Mouse (Mus musculus) mouse trophoblast stem cell (cell line): Measurements from ENCODE around the gene Lmln.
"Not testable (repeated sequence)": the region's sequence is repeated elsewhere in the genome, so short reads cannot be mapped to it uniquely, and the experiment has no call there.

ENCODE experiments used
- in situ Hi-C, 2 experiments: fragments of 300-500 bp; cut with MseI, MboI; formaldehyde crosslinking; loops; 2 replicates in 1 of 2; 3 replicates in 1 of 2; pipeline ENCODE4 v1.15.1; 2025

Gene Lmln

DNA sequence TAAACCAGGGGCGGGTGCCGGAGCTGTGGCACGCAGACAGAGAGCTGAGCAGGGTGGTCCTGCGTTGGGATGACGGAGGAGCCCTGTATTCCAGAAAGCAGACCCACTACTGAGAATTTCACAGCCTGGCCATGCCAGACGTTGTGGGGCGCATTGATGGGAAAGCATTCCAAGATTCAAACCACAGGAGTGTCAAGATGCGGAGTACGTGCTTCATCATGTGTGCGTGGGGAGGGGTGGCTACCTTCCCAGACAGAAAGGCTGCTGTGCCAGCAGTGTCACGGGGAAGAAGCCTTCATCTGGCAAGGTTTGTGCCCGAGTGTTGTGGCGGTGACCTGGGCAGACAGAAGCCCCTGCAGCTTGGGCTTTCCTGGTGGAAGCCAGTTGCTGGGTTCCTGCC lies 70.9 kb downstream of the Lmln start:
- in situ Hi-C loops, result no loop called here

DNA sequence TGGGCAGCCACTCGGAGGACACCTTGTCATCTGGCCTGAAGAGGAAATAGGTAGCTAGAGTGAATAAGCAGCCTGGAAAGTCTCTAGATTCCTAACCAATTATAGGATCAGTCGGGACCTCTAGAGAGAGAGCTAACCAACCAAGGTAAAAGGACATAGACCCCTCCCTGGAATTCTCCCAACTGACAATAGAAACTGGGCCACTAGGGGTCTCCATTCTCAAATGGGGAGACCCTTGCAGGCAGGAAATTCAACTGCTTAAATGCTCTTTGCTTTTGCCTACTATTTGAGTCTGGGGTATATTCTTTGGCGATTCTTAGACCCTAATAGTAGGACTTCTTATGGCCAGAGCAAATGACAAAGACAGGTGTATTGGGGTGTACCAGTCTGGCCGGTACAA lies 72.8 kb downstream of the Lmln start:
- in situ Hi-C loops, result no loop called here

DNA sequence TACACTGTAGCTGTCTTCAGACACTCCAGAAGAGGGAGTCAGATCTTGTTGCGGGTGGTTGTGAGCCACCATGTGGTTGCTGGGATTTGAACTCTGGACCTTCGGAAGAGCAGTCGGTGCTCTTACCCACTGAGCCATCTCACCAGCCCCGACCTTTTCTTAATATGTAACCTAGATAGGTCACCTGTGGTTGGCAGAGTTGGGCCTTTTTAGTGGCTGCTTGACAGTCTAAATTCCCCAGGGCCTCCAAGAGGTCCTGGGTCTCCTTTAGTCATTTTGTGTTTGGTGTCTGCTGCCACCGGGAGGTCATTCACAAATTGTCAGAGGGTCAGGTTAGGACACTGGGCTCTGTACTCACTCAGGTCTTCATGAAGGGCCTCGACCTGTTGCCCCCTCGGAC lies 76.7 kb downstream of the Lmln start:
- in situ Hi-C loops, result not testable (repeated sequence)

DNA sequence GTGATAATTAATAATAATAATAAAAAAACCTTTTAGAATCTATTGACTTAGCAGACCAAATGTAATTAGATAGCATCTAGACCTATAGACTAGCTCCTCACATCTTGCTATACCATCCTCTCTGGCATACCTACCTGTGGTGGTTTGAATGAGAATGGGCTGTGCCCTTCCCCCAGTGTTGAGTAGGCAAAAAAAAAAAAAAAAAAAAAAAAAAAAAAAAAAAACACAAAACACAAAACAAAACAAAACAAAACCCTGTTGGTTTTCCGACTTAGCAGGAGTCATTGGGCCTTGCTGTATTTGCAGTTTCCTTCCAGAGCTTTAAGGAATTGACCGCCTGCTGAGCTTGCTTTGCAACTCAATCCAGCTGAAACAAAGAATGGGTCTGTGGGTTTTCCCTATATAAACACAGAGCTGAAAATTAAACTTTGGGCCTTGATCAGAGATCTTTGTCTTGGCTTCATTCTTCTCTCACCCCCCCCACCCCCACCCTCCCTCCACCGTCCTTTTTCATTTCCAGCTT lies 79.5 kb downstream of the Lmln start:
- in situ Hi-C loops, result no loop called here

DNA sequence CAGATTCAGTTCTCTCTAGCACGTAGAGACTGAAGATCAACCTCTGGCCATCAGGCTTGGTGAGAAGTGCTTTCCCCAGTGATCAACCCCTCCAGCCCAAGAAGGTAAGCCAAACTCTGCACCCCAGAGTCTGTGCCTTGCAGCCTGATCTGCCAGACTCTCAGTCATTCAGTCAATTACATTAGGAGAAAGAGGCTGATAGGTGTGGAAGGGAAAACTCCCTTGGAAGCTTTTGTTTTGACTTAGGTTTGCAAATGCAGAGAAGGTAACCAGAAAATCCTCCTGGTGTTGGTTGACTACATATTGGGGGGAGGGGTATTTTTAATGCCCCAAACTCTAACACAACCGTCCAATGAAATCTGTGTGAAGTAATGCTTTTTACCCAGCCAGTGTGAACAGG lies 81.1 kb downstream of the Lmln start:
- in situ Hi-C loops, result no loop called here

DNA sequence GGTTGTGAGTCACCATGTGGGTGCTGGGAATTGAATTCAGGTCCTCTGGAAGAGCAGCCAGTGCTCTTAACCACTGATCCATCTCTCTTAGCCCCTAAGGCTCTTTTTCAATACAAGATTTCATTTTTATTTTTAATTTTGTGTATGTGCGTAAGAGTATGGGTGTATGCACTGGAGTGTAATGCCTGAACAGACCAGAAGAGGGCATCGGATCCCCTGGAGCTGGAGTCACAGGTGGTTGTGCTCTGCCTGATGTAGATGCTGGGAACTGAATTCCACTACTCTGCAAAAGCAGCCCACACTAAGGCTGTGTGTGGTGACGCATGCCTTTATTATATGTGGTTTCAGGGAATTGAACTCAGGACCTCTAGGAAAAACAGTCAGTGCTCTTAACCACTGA lies 83.9 kb downstream of the Lmln start:
- in situ Hi-C loops, result no loop called here

DNA sequence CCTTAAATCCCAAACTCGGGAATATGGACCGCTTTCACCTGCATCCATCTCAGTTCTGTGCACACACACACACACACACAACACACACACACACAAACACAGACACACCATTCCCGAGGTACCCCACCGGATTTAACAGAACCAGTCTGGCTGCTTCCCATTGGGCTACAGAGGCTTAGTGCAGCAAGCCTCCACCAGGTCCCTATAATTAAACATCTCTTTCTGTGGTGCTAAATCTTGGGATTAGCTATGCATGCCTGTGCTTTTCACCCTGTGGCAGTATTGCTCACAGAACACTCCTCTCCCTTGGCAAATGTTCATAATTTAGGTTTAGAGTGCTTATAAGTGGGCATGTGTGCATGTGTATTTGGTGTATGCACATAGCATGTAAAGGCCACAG lies 85.8 kb downstream of the Lmln start:
- in situ Hi-C loops, result no loop called here

DNA sequence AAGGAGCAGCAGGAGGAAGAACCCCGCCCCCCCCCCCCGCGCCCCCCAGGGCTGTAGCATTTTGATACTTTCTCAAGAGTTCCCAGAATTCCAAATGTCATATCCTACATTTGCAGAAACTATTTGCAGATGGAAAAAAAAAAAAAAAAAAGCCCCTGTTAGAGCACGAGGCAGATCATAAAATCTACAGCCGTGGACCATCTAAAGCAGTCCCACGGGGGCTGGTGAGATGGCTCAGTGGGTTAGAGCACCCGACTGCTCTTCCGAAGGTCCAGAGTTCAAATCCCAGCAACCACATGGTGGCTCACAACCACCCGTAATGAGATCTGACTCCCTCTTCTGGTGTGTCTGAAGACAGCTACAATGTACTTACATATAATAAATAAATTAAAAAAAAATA lies 88.6 kb downstream of the Lmln start:
- in situ Hi-C loops, result not testable (repeated sequence)

DNA sequence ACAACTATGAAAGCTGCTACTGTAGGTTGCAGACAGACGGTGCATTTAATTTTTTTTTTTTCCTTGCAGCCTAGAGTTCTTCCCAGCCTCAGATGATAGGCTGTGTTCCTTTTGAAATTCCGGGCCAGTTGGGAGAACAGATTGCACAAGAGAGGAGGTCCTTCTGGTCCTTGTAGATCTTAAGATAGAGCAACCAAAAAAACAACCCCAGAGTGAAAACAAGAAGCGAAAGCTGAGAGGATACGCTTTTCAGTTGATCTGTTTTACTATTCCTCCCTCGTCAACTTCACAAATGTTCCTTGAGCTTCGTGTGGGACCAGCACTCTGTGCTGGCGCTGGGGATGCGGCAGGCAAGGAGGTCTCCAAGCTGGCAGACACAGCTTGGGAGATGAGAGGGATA lies 89.2 kb downstream of the Lmln start:
- in situ Hi-C loops, result no loop called here

DNA sequence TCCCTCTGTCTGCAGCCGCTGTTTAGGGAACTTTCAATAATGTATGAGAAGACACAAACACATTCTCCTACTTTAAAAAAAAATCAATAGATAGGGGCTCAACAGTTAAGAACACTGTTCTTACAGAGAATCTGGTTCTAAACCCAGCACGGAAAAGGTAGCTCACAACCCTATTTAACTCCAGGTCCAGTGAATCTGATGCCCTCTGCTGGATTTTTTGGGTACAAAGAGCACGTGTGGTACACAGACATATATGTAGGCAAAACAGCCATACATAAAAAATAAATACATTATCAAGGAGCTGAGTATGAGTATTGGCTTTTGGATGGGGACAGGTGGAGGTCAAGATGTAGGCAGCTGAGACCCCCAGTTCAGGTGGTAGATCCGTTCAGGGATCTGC lies 92.7 kb downstream of the Lmln start:
- in situ Hi-C loops, result no loop called here

DNA sequence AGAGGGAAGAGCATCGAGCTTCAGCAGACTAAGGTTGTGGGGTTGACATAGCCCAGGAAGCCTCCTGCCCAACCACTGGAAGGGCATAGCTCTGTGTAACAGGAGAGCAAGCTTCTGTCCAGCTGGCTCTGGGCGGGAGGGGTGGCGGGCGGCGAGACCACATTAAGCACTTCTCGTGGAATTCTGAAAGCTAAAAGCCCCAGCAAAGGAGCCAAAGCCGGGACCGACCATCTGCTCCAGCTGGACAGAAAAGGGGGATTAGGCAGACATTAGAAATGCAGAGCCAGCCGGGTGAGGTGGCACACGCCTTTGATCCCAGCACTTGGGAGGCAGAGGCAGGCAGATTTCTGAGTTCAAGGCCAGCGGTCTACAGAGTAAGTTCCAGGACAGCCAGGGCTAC lies 95.7 kb downstream of the Lmln start:
- in situ Hi-C loops, result no loop called here

DNA sequence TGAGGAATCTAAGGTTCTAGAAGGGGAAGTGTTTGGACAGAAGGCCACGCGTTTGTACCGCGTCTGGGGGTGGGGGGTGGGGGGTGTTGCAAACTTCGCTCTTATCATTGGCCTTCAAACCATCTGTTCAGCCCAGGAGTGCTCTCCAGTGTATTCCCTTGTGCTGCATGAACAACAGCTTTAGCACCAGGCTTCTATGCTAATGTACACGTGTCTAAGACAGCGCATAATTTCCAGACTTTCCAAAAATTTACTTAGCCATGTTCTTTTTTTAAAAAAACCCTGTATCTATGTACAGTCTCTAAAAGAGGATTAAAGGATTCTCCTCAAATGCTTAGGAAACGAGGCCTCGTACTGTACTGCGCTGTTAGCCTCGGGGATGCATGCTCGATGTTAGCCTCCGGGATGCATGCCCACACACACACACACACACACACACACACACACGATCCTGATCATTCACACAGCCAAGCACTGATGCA lies 96.3 kb downstream of the Lmln start:
- in situ Hi-C loops, result no loop called here

DNA sequence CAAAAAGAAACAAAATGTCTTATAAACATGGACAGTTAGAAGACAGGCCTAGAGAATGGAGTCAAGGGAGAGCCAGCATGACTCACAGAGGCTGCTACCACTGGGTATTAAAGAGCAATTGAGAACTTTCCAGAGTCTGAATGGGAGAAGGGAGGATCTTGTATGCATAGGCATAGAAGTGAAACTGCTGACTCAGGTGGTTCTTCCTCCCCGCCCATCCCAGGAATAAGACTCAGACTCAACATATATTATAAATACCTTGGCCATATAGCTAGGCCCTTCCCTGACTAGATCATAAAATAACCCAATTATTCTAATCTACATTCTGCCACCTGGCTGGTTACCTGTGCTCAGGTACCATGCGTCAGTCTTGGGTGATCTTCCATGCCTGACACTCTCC lies 97.0 kb downstream of the Lmln start:
- in situ Hi-C loops, result no loop called here

DNA sequence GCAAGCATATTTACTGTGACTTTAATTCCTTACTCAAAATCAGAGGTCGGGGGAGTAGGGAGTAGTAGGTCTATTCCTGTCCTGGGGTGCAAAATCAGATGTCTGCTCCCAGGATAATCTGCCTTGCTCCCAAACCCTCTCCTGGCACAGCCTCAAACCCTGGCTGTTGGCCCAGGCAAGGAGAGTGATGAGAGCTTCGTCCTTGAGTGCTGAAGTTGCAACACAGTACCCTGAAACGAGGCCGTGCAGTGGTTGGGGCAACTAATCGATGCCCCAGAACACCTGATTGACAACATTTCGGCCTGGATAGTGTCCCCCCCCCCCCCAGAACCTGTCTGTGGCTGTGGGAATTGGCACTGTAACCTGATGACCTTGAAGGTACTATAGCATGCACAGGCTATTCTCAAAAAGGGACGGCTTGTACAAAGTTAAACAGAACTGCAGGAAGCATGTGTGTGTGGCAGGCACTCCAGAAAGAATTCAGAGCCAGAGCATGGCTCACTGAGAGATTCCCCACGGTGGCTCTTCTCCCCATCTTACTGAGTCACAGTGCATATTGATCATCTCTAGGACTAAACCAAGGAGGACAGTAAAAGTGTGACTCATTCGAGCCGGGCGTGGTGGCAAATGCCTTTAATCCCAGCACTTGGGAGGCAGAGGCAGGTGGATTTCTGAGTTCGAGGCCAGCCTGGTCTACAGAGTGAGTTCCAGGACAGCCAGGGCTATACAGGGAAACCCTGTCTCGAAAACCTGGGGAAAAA lies 101.2 kb downstream of the Lmln start:
- in situ Hi-C loops, result no loop called here

DNA sequence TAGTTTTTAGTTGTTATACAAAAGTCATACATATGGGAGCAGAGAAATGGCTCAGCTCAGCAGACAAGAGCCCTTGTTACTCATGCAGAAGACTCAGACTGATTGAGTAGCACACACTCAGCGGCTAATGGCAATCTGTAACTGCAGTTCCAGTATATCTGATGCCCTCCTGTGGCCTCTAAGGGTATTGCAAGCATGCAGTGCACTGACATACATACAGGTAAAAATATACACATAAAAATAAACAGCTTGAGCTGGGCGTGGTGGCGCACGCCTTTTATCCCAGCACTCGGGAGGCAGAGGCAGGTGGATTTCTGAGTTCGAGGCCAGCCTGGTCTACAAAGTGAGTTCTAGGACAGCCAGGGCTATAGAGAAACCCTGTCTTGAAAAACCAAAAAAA lies 104.0 kb downstream of the Lmln start:
- in situ Hi-C loops, result not testable (repeated sequence)

DNA sequence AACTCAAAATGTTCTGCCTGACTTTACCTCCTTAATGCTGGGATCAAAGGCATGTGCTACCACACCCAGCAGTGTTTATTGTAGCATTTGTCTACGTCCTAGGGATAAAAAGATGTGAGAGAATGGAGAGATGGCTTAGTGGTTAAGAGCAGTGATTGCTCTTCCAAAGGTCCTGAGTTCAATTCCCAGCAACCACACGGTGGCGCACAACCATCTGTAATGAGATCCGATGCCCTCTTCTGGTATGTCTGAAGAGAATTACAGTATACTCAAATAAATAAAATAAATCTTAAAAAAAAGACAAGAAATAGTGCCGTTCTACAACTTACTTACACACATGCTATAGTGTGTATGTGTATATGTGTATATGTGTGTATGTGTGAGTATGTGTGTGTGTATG lies 105.2 kb downstream of the Lmln start:
- in situ Hi-C loops, result no loop called here

DNA sequence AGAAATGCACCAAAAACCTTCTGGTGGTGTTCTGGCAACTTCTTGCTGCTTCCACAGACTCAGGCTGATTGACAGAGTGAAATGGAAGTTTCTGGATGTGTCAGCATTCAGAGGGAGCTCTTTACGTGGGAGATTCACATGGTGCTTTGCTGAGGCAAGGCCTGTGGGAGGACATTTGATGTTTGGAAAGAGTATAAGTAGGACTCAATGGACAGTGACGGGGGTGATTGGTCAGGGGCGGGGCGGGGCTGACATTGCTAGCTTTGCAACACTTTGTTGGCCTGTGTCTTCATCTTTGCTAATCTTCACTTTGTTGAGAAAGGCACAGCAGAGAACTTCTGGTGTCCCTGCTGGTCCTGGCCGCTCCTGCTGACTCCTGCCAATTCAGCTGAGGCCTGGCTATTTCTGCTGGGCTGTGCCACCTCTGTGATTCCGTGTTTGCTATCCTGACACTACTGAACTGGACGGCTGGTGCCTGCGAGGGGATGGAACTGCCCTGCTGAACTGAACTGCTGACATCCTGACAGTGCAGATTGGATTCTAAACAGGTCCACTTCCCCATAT lies 107.2 kb downstream of the Lmln start:
- in situ Hi-C loops, result no loop called here

DNA sequence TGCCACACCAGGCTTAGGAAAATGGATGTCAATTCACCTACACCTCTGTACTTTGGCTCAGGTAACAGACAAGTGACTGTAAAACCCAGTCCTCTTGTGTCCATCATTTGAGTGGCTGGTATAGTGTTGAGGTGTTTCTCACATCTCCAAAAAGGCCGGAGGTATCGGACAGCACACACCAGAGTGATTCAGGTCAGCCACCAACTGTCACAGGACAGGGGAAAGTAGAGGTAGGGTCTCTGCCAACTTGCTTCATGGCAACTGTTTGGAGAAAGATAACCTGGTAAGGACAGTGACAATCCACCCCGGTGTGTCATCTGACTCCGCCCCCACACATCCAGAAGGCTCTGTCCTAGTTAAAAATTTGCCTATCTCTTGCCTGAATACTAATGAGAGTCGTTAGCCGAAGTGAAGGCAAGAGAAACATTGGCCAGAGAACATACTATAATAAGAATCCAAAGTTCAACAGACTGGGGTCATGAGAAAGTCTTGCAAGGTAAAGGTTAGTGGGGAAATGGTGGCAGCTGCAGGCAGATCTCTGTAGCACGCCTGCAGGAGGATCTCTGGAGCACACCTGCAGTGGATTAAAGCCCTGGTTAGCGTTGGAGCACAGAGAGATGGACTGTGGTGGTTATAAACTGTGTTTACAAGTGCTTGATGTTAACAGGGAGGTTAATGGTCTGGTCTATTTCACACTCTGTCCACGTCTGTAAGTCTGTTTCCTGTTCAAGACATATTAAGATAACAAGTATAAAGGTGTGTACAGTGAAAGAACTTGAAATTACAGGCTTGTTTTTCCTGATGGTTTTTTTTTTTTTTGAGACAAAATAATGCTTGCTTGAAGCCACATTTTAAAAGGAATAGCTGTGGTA lies 108.6 kb downstream of the Lmln start:
- in situ Hi-C loops, result no loop called here

DNA sequence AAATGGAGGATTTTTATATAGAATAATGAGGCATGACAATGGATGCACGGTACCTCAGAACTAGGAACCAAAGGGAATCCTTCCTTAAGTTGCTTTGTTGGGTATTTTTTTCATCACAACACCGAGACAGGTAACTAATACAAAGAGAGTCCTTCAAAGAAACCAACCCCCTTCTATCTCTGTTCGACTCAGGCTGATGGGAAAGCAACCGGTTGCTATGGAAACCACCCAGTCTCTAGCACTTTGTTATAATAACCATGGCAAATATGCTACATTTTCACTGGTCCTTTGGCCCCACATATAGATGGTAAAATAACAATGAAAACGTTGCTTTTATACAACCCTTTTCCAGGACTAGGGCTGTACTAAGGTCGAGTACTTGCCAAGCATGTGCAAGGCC lies 109.5 kb downstream of the Lmln start:
- in situ Hi-C loops, result no loop called here

DNA sequence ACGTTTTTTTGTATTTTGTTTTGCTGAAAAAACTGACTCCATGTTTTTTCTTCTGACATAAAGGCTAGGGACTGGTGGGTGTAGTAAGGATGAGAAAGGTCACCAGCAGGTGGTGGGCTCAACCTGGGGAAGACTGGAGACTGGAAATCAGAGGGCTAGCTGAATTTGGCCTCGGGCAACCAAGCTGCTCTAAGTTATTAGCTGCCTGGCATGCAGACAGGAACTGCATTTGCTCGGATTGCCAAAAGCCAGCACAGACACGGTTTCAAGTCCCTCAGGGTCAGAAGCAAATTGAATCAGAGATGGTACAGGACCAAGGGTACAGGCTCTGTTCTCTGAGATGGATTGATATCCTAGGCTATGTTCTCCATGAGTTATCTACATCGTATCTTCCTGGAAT lies 110.8 kb downstream of the Lmln start:
- in situ Hi-C loops, result no loop called here

DNA sequence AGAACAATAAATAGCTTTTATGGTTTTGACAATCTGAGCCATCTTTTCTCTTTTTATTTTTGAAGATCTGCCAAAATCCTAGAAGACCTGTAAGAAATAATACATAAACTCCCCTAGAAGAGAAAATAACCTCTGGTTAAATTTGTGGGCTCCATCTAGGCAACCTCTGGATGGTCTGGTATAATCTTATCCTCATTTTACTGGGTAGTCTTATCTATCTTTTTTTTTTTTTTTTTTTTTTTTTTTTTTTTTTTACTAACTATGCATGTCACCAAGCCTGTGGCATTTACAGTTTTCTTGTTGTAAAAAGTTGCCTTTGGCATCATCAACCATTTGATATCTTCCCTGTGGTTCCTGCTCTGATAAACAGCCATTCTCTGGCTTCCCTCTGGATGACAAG lies 112.4 kb downstream of the Lmln start:
- in situ Hi-C loops, result no loop called here

DNA sequence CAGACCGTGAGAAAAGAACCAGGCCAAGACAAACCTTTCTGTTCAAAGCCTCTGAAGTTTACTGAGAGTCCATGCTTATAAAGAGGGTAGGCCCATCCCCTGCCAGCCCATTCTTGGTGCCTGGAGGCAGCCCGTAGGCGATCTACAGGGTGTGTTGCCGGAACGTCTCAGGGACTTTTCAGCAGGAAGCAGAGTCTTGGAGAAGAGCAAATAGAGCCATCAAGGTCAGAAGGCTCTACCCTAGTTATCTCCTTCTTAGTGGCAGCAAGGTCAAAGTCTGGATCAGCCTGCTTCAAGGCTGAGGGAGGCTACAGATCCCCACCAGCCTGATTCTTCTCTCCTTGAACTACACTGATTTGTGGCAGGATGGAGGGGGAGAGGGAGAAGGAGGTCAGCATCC lies 114.5 kb downstream of the Lmln start:
- in situ Hi-C loops, result not testable (repeated sequence)
